Mouse (Mus musculus) kidney, adult 9 months (tissue): ENCODE results near the gene Ophn1.

Experiments used
- DNase-seq: peaks from one replicate; pipeline ENCODE4 v3.0.0; 2022

Ophn1 gene

GRCm38 (mm10) chrX:98890406-98891116 is at the start of gene Ophn1:
Ophn1 (minus strand) TSS chrX:98891025.
- peak; percentile 58 for DNase-seq

- DNase-seq: peak; percentile 95
Observed at GRCm38 (mm10) chrX:98937555-98938294, 46.9 kb upstream of the Ophn1 start.

GRCm38 (mm10) chrX:98936707-98937554 is 46.1 kb upstream of the Ophn1 start:
- peak; percentile 99 for DNase-seq

- DNase-seq: no peak
Observed at GRCm38 (mm10) chrX:98936101-98936500, 45.3 kb upstream of the Ophn1 start, which contains the start of gene Yipf6. Yipf6 (plus strand) TSS chrX:98936316.

GRCm38 (mm10) chrX:98919423-98919822 is 28.6 kb upstream of the Ophn1 start:
- peak; percentile 57 for DNase-seq

- DNase-seq: no peak
Observed at GRCm38 (mm10) chrX:98908910-98909309, 18.1 kb upstream of the Ophn1 start.

GRCm38 (mm10) chrX:98904226-98904625 is 13.4 kb upstream of the Ophn1 start:
- DNase-seq: no peak

- peak; percentile 60 for DNase-seq
Observed at GRCm38 (mm10) chrX:98898307-98898706, 7.5 kb upstream of the Ophn1 start.

GRCm38 (mm10) chrX:98890072-98890405 is 786 bp downstream of the Ophn1 start:
- DNase-seq: no peak

- no peak for DNase-seq
Observed at GRCm38 (mm10) chrX:98881983-98882382, 8.8 kb downstream of the Ophn1 start.

- no peak for DNase-seq
Observed at GRCm38 (mm10) chrX:98881085-98881484, 9.7 kb downstream of the Ophn1 start.

- DNase-seq: no peak
Observed at GRCm38 (mm10) chrX:98880314-98880713, 10.5 kb downstream of the Ophn1 start.

- no peak for DNase-seq
Observed at GRCm38 (mm10) chrX:98875144-98875543, 15.7 kb downstream of the Ophn1 start.

GRCm38 (mm10) chrX:98874086-98874485 is 16.7 kb downstream of the Ophn1 start:
- no peak for DNase-seq

- DNase-seq: no peak
Observed at GRCm38 (mm10) chrX:98872064-98872463, 18.8 kb downstream of the Ophn1 start.

- DNase-seq: no peak
Observed at GRCm38 (mm10) chrX:98870541-98870940, 20.3 kb downstream of the Ophn1 start.

- DNase-seq: no peak
Observed at GRCm38 (mm10) chrX:98869735-98870134, 21.1 kb downstream of the Ophn1 start.

- no peak for DNase-seq
Observed at GRCm38 (mm10) chrX:98869165-98869564, 21.7 kb downstream of the Ophn1 start.

GRCm38 (mm10) chrX:98860167-98860566 is 30.7 kb downstream of the Ophn1 start:
- no peak for DNase-seq

GRCm38 (mm10) chrX:98856046-98856445 is 34.8 kb downstream of the Ophn1 start:
- DNase-seq: no peak

GRCm38 (mm10) chrX:98850869-98851268 is 40.0 kb downstream of the Ophn1 start:
- DNase-seq: no peak

GRCm38 (mm10) chrX:98841606-98842005 is 49.2 kb downstream of the Ophn1 start:
- no peak for DNase-seq

GRCm38 (mm10) chrX:98835989-98836388 is 54.8 kb downstream of the Ophn1 start:
- DNase-seq: no peak
